Mouse (Mus musculus): ENCODE measurements around the gene Mbd6.

DNA sequence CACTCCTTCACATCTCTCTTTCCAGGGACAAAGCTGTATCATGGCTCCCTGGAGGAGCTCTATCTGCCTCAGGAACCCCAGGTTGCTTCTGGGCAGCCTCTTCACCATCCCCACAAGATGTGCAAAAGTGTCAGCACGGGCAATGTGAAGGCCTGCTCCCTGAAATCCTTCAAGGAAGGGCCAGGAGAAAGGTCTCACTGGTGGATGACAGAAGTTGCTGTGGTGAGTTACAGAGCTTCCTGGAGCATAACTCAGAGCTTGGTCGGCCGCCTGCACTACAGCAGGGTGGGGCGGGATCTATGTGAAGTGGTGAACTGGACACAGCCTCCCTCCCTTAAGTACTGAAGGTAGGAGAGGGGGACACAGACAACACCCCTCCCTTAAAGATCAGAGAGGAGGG, 33.9 kb upstream of the Mbd6 start:
- no peak for TF ChIP-seq POLR2A (IDR thresholded peaks at IDR 0.05; ENCODE audit: insufficient read depth, low read depth, low read length)
- TF ChIP-seq CTCF (IDR thresholded peaks at IDR 0.05): no peak

Measured in heart, adult 2 months (tissue).